Mouse (Mus musculus): ENCODE results near the gene Olfr273.
"Not testable (repeated sequence)": the region's sequence is repeated elsewhere in the genome, so short reads cannot be mapped to it uniquely, and the experiment has no call there.

Olfr273 gene

DNA sequence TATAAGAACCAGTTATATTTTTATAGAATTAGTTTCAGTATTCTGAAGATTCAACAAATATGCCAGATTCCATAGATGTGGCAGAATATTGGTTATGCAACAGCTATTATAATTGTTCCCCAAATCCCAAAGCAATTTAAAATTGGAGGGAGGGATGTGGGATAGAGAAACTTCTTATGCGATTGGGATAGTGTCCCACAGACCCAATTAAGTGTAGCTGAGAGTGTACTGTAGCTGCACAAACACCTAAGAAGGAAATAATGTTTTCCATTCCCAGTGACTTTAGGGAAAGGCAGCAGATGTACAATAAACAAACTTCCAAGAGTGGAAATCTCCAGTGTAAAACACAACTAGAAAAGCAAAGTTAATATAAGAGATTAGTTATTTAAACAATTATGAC, at the start of gene Olfr273:
Gene Olfr273, minus strand, starts transcription at position 101 of the 400 bp plus-strand sequence.
- no peak for DNase-seq (ENCODE audit: low spot score in 2 of 2)

- DNase-seq (ENCODE audit: low spot score in 2 of 2): no peak
Observed at GRCm38 (mm10) chr4:52864156-52864555, 5.1 kb upstream of the Olfr273 start.

DNA sequence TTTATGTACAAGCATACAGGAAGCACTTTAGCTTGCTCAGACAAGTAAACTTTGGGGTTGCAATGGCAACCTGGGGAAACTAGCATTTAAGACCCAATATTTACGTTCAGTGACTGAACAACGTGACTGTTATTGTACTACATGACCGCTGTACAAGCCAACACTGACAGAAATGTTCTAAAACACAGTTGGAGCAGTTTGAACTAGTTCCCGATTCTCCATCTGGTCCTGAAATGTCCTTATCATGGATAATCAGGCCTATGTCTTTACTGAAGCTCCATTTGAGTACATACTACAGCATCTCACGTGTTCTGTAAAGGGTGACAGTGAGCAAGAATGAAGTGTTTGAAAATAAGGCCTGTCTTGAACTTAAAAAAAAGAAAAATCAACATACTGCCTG, 9.4 kb downstream of the Olfr273 start:
- no peak for DNase-seq (ENCODE audit: low spot score in 2 of 2)

GRCm38 (mm10) chr4:52849039-52849635, 9.9 kb downstream of the Olfr273 start:
- DNase-seq (ENCODE audit: low spot score in 2 of 2): no peak

GRCm38 (mm10) chr4:52845411-52845810, 13.6 kb downstream of the Olfr273 start:
- DNase-seq (ENCODE audit: low spot score in 2 of 2): not testable (repeated sequence)

- no peak for DNase-seq (ENCODE audit: low spot score in 2 of 2)
Observed at GRCm38 (mm10) chr4:52821375-52821774, 37.7 kb downstream of the Olfr273 start.

- no peak for DNase-seq (ENCODE audit: low spot score in 2 of 2)
Observed at GRCm38 (mm10) chr4:52814304-52814703, 44.7 kb downstream of the Olfr273 start, which contains the start of gene Olfr275. Olfr275 (plus strand) TSS chr4:52814604.

- DNase-seq (ENCODE audit: low spot score in 2 of 2): no peak
Observed at GRCm38 (mm10) chr4:52811871-52812270, 47.2 kb downstream of the Olfr273 start.

All from spleen, postnatal 14 days (tissue).